ENCODE assay signal across 8 mouse cellular contexts in the genomic region with DNA sequence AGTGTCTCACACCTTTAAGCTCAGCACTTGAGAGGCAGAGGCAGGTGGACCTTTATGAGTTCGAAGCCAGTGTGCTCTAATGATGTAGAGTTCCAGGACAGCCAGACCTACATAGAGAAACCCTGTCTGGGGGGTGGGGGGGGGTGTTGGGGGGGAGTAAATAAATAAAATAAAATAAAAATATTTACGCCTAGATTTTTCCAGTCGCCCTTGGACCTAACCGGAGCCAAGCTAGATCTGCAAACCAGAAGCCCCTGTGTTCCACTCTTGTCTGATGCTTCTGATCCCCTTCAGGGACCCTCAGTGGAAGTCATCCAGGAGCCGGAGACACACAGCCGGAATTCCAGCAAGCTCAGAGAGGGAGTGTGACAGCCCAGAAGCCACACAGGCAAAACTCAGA. TPM values are rescaled to one million over a fixed set of nuclear protein-coding genes. Genes with fewer than 3 reads are reported as not detected.
DNase-seq lines count a peak whose midpoint lies in the region; ATAC-seq lines count a peak whose summit lies in the region.

A gene (plus strand): TSS at position 301 of the 400 bp plus-strand sequence.

- H3K9me3 ChIP-seq in kidney, embryonic 15.5 days (replicated peaks) = no peaks in the 10 kb centered on the region
- no peaks in the 10 kb centered on the region for H3K9me3 ChIP-seq in embryonic facial prominence, embryonic 11.5 days (replicated peaks; ENCODE audit: control insufficient read depth, low read length)
- no peaks in the 10 kb centered on the region for H3K9me3 ChIP-seq in hindbrain, embryonic 14.5 days (ENCODE audit: control insufficient read depth, low read length)
- H3K9me3 ChIP-seq in midbrain, embryonic 10.5 days (replicated peaks) = no peaks in the 10 kb centered on the region

- peaks cover 23% of the 10 kb centered on the region for H3K4me1 ChIP-seq in kidney, embryonic 15.5 days
- H3K4me1 ChIP-seq in embryonic facial prominence, embryonic 11.5 days (ENCODE audit: control insufficient read depth, insufficient read depth, low read length) = peaks cover 2% of the 10 kb centered on the region; the same call in 1 of the 2 replicates
- H3K4me1 ChIP-seq in hindbrain, embryonic 14.5 days (replicated peaks; ENCODE audit: control insufficient read depth, insufficient read depth, low read length) = peaks cover 27% of the 10 kb centered on the region
- peaks cover 47% of the 10 kb centered on the region for H3K4me1 ChIP-seq in midbrain, embryonic 10.5 days

- H3K9ac ChIP-seq in kidney, embryonic 15.5 days = peak within 1 kb of the TSS; percentile 37
- peak within 1 kb of the TSS; percentile 71 for H3K9ac ChIP-seq in embryonic facial prominence, embryonic 11.5 days (replicated peaks; ENCODE audit: low read length)
- peak within 1 kb of the TSS; percentile 87 for H3K9ac ChIP-seq in hindbrain, embryonic 14.5 days

- ATAC-seq in kidney, embryonic 15.5 days (replicated peaks; ENCODE audit: low FRiP score) = no peak
- ATAC-seq in embryonic facial prominence, embryonic 11.5 days (replicated peaks; ENCODE audit: insufficient number of reproducible peaks, low FRiP score, low TSS enrichment, low read depth) = no peak
- ATAC-seq in hindbrain, embryonic 14.5 days (ENCODE audit: low FRiP score) = peak; percentile 25; the same call in 1 of the 2 replicates

- no peak within 1 kb of the TSS for H3K27ac ChIP-seq in kidney, embryonic 15.5 days
- no peak within 1 kb of the TSS for H3K27ac ChIP-seq in embryonic facial prominence, embryonic 11.5 days (replicated peaks; ENCODE audit: low read depth, low read length)
- peak within 1 kb of the TSS; percentile 76 for H3K27ac ChIP-seq in hindbrain, embryonic 14.5 days
- H3K27ac ChIP-seq in midbrain, embryonic 10.5 days (replicated peaks) = peak within 1 kb of the TSS; percentile 86

- H3K4me2 ChIP-seq in kidney, embryonic 15.5 days = peak within 1 kb of the TSS; percentile 78
- H3K4me2 ChIP-seq in embryonic facial prominence, embryonic 11.5 days (ENCODE audit: low read depth, low read length) = peak within 1 kb of the TSS; percentile 95
- peak within 1 kb of the TSS; percentile 85 for H3K4me2 ChIP-seq in hindbrain, embryonic 14.5 days (replicated peaks)

- peak within 1 kb of the TSS; percentile 47 for H3K4me3 ChIP-seq in kidney, embryonic 15.5 days (replicated peaks)
- peak within 1 kb of the TSS; percentile 48 for H3K4me3 ChIP-seq in embryonic facial prominence, embryonic 11.5 days (ENCODE audit: low read depth, low read length)
- peak within 1 kb of the TSS; percentile 62 for H3K4me3 ChIP-seq in hindbrain, embryonic 14.5 days (replicated peaks; ENCODE audit: low read length)
- peak within 1 kb of the TSS; percentile 76 for H3K4me3 ChIP-seq in midbrain, embryonic 10.5 days

- no peaks in the 10 kb centered on the region for H3K36me3 ChIP-seq in kidney, embryonic 15.5 days
- H3K36me3 ChIP-seq in embryonic facial prominence, embryonic 11.5 days (replicated peaks; ENCODE audit: control insufficient read depth, insufficient read depth, low read depth, low read length) = no peaks in the 10 kb centered on the region
- no peaks in the 10 kb centered on the region for H3K36me3 ChIP-seq in hindbrain, embryonic 14.5 days (replicated peaks; ENCODE audit: control insufficient read depth, insufficient read depth)
- H3K36me3 ChIP-seq in midbrain, embryonic 10.5 days = no peaks in the 10 kb centered on the region

- no peak for DNase-seq in kidney, adult 11 months
- DNase-seq in embryonic facial prominence, embryonic 11.5 days (ENCODE audit: low spot score) = no peak
- DNase-seq in hindbrain, embryonic 14.5 days (ENCODE audit: low spot score) = no peak
- no peak for DNase-seq in midbrain, embryonic 10.5 days (ENCODE audit: low spot score)
- DNase-seq in urinary bladder, postnatal 36 days (ENCODE audit: low spot score in 2 of 2) = no peak
- no peak for DNase-seq in adrenal gland, adult 18-20 months (ENCODE audit: low spot score in 2 of 2)
- DNase-seq in cerebellum, adult 8-10 months = no peak

- peaks cover 54% of the 10 kb centered on the region for H3K27me3 ChIP-seq in kidney, embryonic 15.5 days
- H3K27me3 ChIP-seq in embryonic facial prominence, embryonic 11.5 days (ENCODE audit: control insufficient read depth, insufficient read depth, low read length) = peaks cover 8% of the 10 kb centered on the region
- H3K27me3 ChIP-seq in hindbrain, embryonic 14.5 days (ENCODE audit: control insufficient read depth, insufficient read depth, low read length) = no peaks in the 10 kb centered on the region
- H3K27me3 ChIP-seq in midbrain, embryonic 10.5 days (ENCODE audit: low read depth, poor library complexity, severe bottlenecking) = peaks cover 51% of the 10 kb centered on the region

- 60% methylated on average over 6 of the region's 6 CpGs for WGBS in kidney, embryonic 15.5 days
- 65% methylated on average over 6 of the region's 6 CpGs for WGBS in embryonic facial prominence, embryonic 11.5 days
- WGBS in hindbrain, embryonic 14.5 days = 64% methylated on average over 6 of the region's 6 CpGs
- 63% methylated on average over 6 of the region's 6 CpGs for WGBS in midbrain, embryonic 10.5 days

RNA-seq across cellular contexts. Expression of the gene that starts here (rescaled TPM):
- polyA plus RNA-seq in kidney, embryonic 15.5 days (2015; fragmentation: Nextera tagmentation; extraction: Ambion mirVana) = 2.8 and 4.5 TPM in 2 replicates
- polyA plus RNA-seq in embryonic facial prominence, embryonic 11.5 days (2014; fragmentation: Nextera tagmentation; extraction: Ambion mirVana) = 2.2 and 2.7 TPM in 2 replicates
- 13.6 and 13.7 TPM in 2 replicates for polyA plus RNA-seq in hindbrain, embryonic 14.5 days (2014; fragmentation: Nextera tagmentation; extraction: Ambion mirVana)
- polyA plus RNA-seq in midbrain, embryonic 10.5 days (2016; fragmentation: Nextera tagmentation; extraction: Ambion mirVana) = 9.2 and 11.8 TPM in 2 replicates
- 1 to 10 TPM; 4.4 to 8.5 TPM for total RNA-seq in adrenal gland, adult 18-20 months (2021)

Comparison
In these comparisons a context has a peak if more than half of its experiments do, and no peak if none do; other contexts are left out.
1. H3K27ac ChIP-seq: peak in hindbrain, embryonic 14.5 days (single experiment) and midbrain, embryonic 10.5 days (single experiment); none in kidney, embryonic 15.5 days (single experiment) and embryonic facial prominence, embryonic 11.5 days (single experiment).
2. H3K9ac ChIP-seq: peak in every context shown above with its lines; median percentile 87 in hindbrain, embryonic 14.5 days; 71 in embryonic facial prominence, embryonic 11.5 days; 37 in kidney, embryonic 15.5 days.
3. Peak in every context shown above with its lines, with median percentiles within 50 percentile points of each other: H3K4me2 ChIP-seq and H3K4me3 ChIP-seq.